Mouse (Mus musculus) limb, embryonic 13.5 days (tissue): ENCODE results near the gene Nae1. TPM values are rescaled to one million over a fixed set of nuclear protein-coding genes. Genes with fewer than 3 reads are reported as not detected.

Experiments used
- ATAC-seq: fragments of 200-750 bp; cut with Nextera tagmentation; 2 replicates; pipeline ENCODE4 v1.8.0; 2017; ENCODE audit warnings: low read depth, moderate number of reproducible peaks, moderate TSS enrichment; ENCODE audit not compliant: low FRiP score
- H3K27ac ChIP-seq: fragments of 300-500 bp; sonication (generic); 2 replicates; pipeline ENCODE4 v1.5.1; 2015; ENCODE audit warnings: inconsistent platforms, mild to moderate bottlenecking, moderate library complexity
- H3K27me3 ChIP-seq: fragments of 300-500 bp; sonication (generic); 2 replicates; pipeline ENCODE4 v1.6.1; 2015; ENCODE audit warnings: mild to moderate bottlenecking, inconsistent platforms
- H3K36me3 ChIP-seq: fragments of 300-500 bp; sonication (generic); 2 replicates; pipeline ENCODE4 v1.6.1; 2015; ENCODE audit warnings: inconsistent platforms, mild to moderate bottlenecking, moderate library complexity
- H3K4me1 ChIP-seq: fragments of 300-500 bp; sonication (generic); 2 replicates; pipeline ENCODE4 v1.6.1; 2015; ENCODE audit warnings: inconsistent platforms
- H3K4me2 ChIP-seq: fragments of 300-500 bp; sonication (generic); replicated peaks from 2 replicates; pipeline ENCODE4 v1.6.1; 2015; ENCODE audit warnings: inconsistent platforms, mild to moderate bottlenecking, moderate library complexity
- H3K4me3 ChIP-seq: fragments of 300-500 bp; sonication (generic); 2 replicates; pipeline ENCODE4 v1.5.1; 2015; ENCODE audit warnings: moderate library complexity, mild to moderate bottlenecking, inconsistent platforms
- H3K9ac ChIP-seq: fragments of 300-500 bp; sonication (generic); 2 replicates; pipeline ENCODE4 v1.6.1; 2015; ENCODE audit warnings: mild to moderate bottlenecking, inconsistent platforms
- H3K9me3 ChIP-seq: fragments of 300-500 bp; sonication (generic); 2 replicates; pipeline ENCODE4 v1.6.1; 2016; ENCODE audit warnings: inconsistent platforms
- WGBS: fragments of 180-500 bp; shearing (Covaris S2); methylation state at CpG from one replicate; pipeline ENCODE4 v1.1.7; 2015; 5-methylcytosine and 5-hydroxymethylcytosine counted together
- polyA plus RNA-seq: library from polyadenylated mRNA; unstranded; fragments of >200 nt; fragmentation: Nextera tagmentation; extraction: Ambion mirVana; gene quantifications from 2 replicates; pipeline ENCODE4 v1.2.1, GENCODE M21; 2015

Gene Nae1
- polyA plus RNA-seq, 1 experiment from 2014 or later: 122 TPM

- no peak overlapping the region for H3K27ac ChIP-seq
- H3K4me1 ChIP-seq: no peaks in the 10 kb centered on the region
- 73% methylated on average over 3 of the region's 3 CpGs for WGBS
- no peaks in the 10 kb centered on the region for H3K9me3 ChIP-seq
- no peaks in the 10 kb centered on the region for H3K27me3 ChIP-seq
- no peak for ATAC-seq
- peak overlapping the region; percentile 64; the same call in 1 of the 2 replicates for H3K4me3 ChIP-seq
- H3K4me2 ChIP-seq: peak overlapping the region; percentile 100
- peaks cover 23% of the 10 kb centered on the region for H3K36me3 ChIP-seq
- no peak overlapping the region for H3K9ac ChIP-seq
These were observed 24.3 kb downstream of the Nae1 start for GRCm38 (mm10) chr8:104510134-104510533.

DNA sequence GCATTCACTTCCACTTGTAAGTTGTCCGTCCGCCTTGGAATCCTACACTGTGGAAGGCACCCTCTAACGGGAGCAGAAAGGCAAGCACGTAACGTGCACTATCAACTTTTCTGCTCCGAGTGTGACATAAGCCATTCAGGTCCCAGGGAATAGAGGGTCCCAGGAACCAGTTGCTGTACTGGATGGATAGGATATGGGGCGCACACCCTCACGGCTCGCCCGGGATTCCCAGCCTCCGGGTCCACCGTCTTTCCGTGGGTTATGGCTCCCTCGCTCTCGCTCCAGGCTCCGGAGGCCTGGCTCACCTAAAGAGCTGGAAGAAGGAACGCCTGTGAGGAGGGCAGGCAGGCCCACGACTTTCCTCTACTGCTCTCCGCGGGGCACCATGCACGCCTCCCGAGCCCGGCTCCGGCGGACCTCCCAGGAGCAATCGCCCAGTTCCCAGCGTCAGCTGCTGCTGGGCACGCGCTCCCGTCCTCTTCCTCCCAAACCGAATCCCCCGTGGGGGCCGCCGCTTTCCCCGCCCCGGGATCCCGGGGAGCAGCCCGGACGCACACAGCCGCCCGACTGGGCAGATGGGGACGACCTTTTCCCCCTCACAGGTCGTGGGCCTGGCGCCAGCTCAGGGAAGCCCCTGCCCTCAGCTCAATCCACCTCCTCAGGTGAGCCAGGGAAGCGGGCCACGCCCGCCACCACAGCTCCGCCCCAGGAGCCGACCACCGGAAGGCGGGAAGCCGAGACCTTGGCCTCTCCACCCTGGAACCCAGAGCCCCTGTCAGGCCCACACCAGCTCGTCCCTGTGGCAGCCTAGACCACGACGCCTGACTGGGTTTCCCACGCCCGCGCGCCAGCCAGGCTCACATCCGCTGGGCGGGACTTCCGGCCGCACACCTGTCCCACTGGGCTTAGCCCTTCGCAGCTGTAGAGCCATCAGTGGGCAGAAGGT lies 25.1 kb downstream of the Nae1 start, which contains the start of gene Terb1:
Gene Terb1 (minus strand): TSS at position 850 of the 946 bp plus-strand sequence.
- peaks cover 16% of the 10 kb centered on the region for H3K36me3 ChIP-seq
- no peaks in the 10 kb centered on the region for H3K27me3 ChIP-seq
- H3K4me1 ChIP-seq: no peaks in the 10 kb centered on the region
- WGBS: 2% methylated on average over 64 of the region's 64 CpGs
- H3K27ac ChIP-seq: no peak within 1 kb of the TSS; the same call in 1 of the 2 replicates
- H3K9ac ChIP-seq: peak within 1 kb of the TSS; percentile 84
- H3K9me3 ChIP-seq: no peaks in the 10 kb centered on the region
- peak; percentile 64 for ATAC-seq
- H3K4me2 ChIP-seq: peak within 1 kb of the TSS; percentile 100
- peak within 1 kb of the TSS; percentile 64 for H3K4me3 ChIP-seq

DNA sequence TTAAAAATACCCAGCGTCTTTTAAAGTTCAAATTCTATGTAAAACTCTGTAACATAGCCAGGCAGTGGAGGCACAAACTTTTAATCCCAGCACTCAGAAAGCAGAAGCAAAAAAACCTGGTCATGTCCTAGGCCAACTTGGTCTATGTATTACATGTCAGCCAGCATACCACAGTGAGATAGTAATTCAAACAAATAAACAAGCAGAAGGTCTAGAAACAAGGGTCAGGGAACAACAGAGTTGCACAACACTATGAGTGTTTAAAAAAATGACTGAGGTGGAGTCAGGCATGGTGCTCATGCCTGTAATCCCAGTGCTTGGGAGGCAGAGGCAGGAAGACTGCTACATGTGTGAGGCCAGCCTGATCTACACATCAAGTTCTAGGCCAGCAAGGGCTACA lies 55.3 kb downstream of the Nae1 start:
- Histone ChIP-seq H3K9me3 (no peaks in the 10 kb centered on the region), H3K4me1 (no peaks in the 10 kb centered on the region), H3K36me3 (no peaks in the 10 kb centered on the region), H3K4me2 (no peak overlapping the region), H3K9ac (no peak overlapping the region), H3K27me3 (no peaks in the 10 kb centered on the region), H3K27ac (no peak overlapping the region), H3K4me3 (no peak overlapping the region)
- 58% methylated on average over 1 of the region's 1 CpGs for WGBS
- ATAC-seq: no peak

DNA sequence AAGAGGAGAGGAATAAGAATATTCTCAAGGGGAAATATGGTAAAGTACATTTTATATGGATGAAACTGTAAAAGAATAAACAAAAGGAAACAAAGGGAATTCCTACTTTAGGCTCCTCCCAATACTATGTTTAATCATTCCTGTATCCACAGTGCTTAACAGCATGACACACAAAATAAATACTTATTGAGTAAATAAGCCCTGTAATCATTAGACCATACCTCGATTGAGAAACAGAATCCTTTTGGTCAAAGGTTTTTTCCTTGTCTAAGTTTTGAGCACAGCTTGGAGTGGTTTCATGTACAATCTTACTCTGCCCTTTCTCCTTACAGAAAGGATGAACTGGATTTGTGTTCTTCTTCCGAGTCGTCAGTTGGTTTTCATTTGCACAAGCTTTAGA lies 62.0 kb downstream of the Nae1 start:
- no peak overlapping the region for H3K27ac ChIP-seq
- H3K4me1 ChIP-seq: no peaks in the 10 kb centered on the region
- no peak overlapping the region for H3K4me2 ChIP-seq
- no peaks in the 10 kb centered on the region for H3K36me3 ChIP-seq
- H3K9ac ChIP-seq: no peak overlapping the region
- no peak overlapping the region for H3K4me3 ChIP-seq
- no peak for ATAC-seq
- no peaks in the 10 kb centered on the region for H3K9me3 ChIP-seq
- 79% methylated on average over 3 of the region's 3 CpGs for WGBS
- no peaks in the 10 kb centered on the region for H3K27me3 ChIP-seq

DNA sequence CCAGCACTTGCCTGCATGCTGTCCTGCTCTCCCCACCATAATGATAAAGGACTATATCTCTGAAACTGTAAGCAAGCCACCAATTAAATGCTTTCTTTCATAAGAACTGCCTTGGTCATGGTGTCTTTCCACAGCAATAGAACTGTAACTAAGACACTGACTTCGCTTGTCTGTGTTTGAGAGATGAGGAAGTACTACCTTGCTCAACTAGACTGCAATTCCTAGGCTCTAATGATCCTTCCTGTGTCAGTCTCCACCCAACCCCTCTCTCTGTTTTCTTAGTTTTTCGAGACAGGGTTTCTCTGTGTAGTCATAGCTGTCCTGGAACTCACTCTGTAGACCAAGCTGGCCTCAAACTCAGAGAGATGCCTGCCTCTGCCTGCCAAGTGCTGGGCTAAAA lies 67.0 kb downstream of the Nae1 start:
- 76% methylated on average over 2 of the region's 2 CpGs for whole genome bisulfite sequencing
- no peaks in the 10 kb centered on the region for H3K9me3 ChIP-seq
- H3K27ac ChIP-seq: no peak overlapping the region
- H3K27me3 ChIP-seq: no peaks in the 10 kb centered on the region
- no peak overlapping the region for H3K4me2 ChIP-seq
- no peaks in the 10 kb centered on the region for H3K36me3 ChIP-seq
- no peak overlapping the region for H3K9ac ChIP-seq
- H3K4me1 ChIP-seq: no peaks in the 10 kb centered on the region
- no peak for ATAC-seq
- no peak overlapping the region for H3K4me3 ChIP-seq

Other genes with a start within 250 kb of the Nae1 start
- not detected in 2 replicates for gene Cmtm2a, start 241.5 kb downstream of the Nae1 start, polyA plus RNA-seq
- gene Gm45711, start 224.6 kb downstream of the Nae1 start, polyA plus RNA-seq: not detected in 2 replicates
- not detected in 2 replicates for gene Cmtm1, start 224.5 kb downstream of the Nae1 start, polyA plus RNA-seq
- gene Gm11020, start 213.1 kb downstream of the Nae1 start, polyA plus RNA-seq: not detected in 2 replicates
- not detected in 2 replicates for gene Cmtm2b, start 212.4 kb downstream of the Nae1 start, polyA plus RNA-seq
- gene Cmtm3, start 195.2 kb downstream of the Nae1 start, polyA plus RNA-seq: 158 and 159 TPM in 2 replicates
- 2.8 and 3.0 TPM in 2 replicates for gene Cmtm4, start 138.8 kb downstream of the Nae1 start, polyA plus RNA-seq
- 64.7 and 65.5 TPM in 2 replicates for gene Dync1li2, start 91.6 kb downstream of the Nae1 start, polyA plus RNA-seq
- 0.29 and 0.45 TPM in 2 replicates for gene Terb1, start 24.7 kb downstream of the Nae1 start, polyA plus RNA-seq
- 0.83 and 0.93 TPM in 2 replicates for gene Car7, start 52 bp upstream of the Nae1 start, polyA plus RNA-seq
- gene Pdp2, start 56.8 kb upstream of the Nae1 start, polyA plus RNA-seq: 13.8 and 14.0 TPM in 2 replicates
- gene Cdh16, start 89.8 kb upstream of the Nae1 start, polyA plus RNA-seq: 0.22 TPM in 1 of 2 replicates, not detected in the other
- 18.1 TPM in 2 replicates for gene Rrad, start 96.7 kb upstream of the Nae1 start, polyA plus RNA-seq
- gene Ciao2b, start 107.3 kb upstream of the Nae1 start, polyA plus RNA-seq: 88.9 and 89.4 TPM in 2 replicates
- not detected in 2 replicates for gene Ces2a, start 199.4 kb upstream of the Nae1 start, polyA plus RNA-seq